Comparison of ENCODE assay signal across 21 mouse cellular contexts in genomic region chr2:163608008-163608407, GRCm38 (mm10). TPM values are rescaled to one million over a fixed set of nuclear protein-coding genes. Genes with fewer than 3 reads are reported as not detected.
DNase-seq lines count a peak whose midpoint lies in the region; ATAC-seq and TF ChIP-seq lines count a peak whose summit lies in the region.
"Had no signal": no experiment of that assay in that cellular context is flagged by ENCODE, and none has a peak within 500 bp of the region (broad histone marks: within the 10 kb centered on the region; RNA-seq: fewer than 3 reads in every experiment).

No protein-coding gene starts in this region.

- ATAC-seq in heart, embryonic 14.5 days (ENCODE audit: insufficient number of reproducible peaks, insufficient read depth, low FRiP score, low read depth): 0 out of 2 replicates have a peak, but pooled peaks have one; percentile 42
- ATAC-seq in hindbrain, embryonic 14.5 days (ENCODE audit: low FRiP score): no peak
- ATAC-seq: forebrain, embryonic 13.5 days; forebrain, postnatal 0 days had no signal

- DNase-seq in heart, adult 2 months: no peak
- DNase-seq in right cerebral cortex, adult 18-20 months: peak; percentile 30
- DNase-seq in right cerebral cortex, postnatal 4 days: no peak
- DNase-seq in ZHBTc4 (ENCODE audit: low read depth, low spot score): peak; percentile 39
- no peak for DNase-seq in layer of hippocampus, adult 11-12 months (ENCODE audit: low spot score)
- no peak for DNase-seq in hindbrain, embryonic 14.5 days (ENCODE audit: low spot score)
- DNase-seq: adrenal gland, adult 8-10 months; adrenal gland, postnatal 36 days; cerebellum, adult 2 months; cerebellum, postnatal 14 days; embryo, embryonic 11 days; forebrain, postnatal 0 days; gastrocnemius, postnatal 10 days; heart, postnatal 10 days; kidney, adult 11 months; kidney, adult 9 months had no signal

- no peaks in the 10 kb centered on the region for H3K9me3 ChIP-seq in heart, embryonic 14.5 days (ENCODE audit: control insufficient read depth, low read length)
- no peaks in the 10 kb centered on the region for H3K9me3 ChIP-seq in hindbrain, embryonic 14.5 days (ENCODE audit: control insufficient read depth, low read length)
- H3K9me3 ChIP-seq: embryonic facial prominence, embryonic 12.5 days; forebrain, embryonic 13.5 days; heart, embryonic 12.5 days; hindbrain, embryonic 13.5 days had no signal

- WGBS in heart, embryonic 14.5 days: 50% methylated on average over 7 of the region's 7 CpGs
- 80% methylated on average over 7 of the region's 7 CpGs for WGBS in heart, adult 2 months
- WGBS in hindbrain, embryonic 14.5 days: 90% methylated on average over 7 of the region's 7 CpGs

- no peak for TF ChIP-seq POLR2A in heart, adult 2 months (IDR thresholded peaks at IDR 0.05; ENCODE audit: insufficient read depth, low read depth, low read length)

- no peak for TF ChIP-seq CTCF in heart, adult 2 months (IDR thresholded peaks at IDR 0.05)

- H3K4me3 ChIP-seq in heart, embryonic 14.5 days (ENCODE audit: control insufficient read depth in 1 of 2, insufficient read depth in 1 of 2, low read depth in 1 of 2, low read length in 2 of 2): no peak overlapping the region
- no peak overlapping the region for H3K4me3 ChIP-seq in heart, adult 2 months
- no peak overlapping the region for H3K4me3 ChIP-seq in hindbrain, embryonic 14.5 days (replicated peaks; ENCODE audit: low read length)
- H3K4me3 ChIP-seq: embryonic facial prominence, embryonic 12.5 days; forebrain, embryonic 13.5 days; heart, embryonic 12.5 days; hindbrain, embryonic 13.5 days had no signal

- H3K4me1 ChIP-seq in heart, embryonic 14.5 days (ENCODE audit: control insufficient read depth in 2 of 2, insufficient read depth in 2 of 2, low read length in 2 of 2): peaks cover 6 to 8% of the 10 kb centered on the region in 2 experiments; a peak in 3 of 4 replicates
- no peaks in the 10 kb centered on the region for H3K4me1 ChIP-seq in heart, adult 2 months (ENCODE audit: control insufficient read depth, insufficient read depth, low read length)
- H3K4me1 ChIP-seq in hindbrain, embryonic 14.5 days (replicated peaks; ENCODE audit: control insufficient read depth, insufficient read depth, low read length): peaks cover 5% of the 10 kb centered on the region

- peaks cover 42% of the 10 kb centered on the region for H3K36me3 ChIP-seq in heart, embryonic 14.5 days (ENCODE audit: control insufficient read depth, insufficient read depth, low read length)
- H3K36me3 ChIP-seq in heart, adult 2 months (ENCODE audit: control insufficient read depth, insufficient read depth, low read length): no peaks in the 10 kb centered on the region
- H3K36me3 ChIP-seq in hindbrain, embryonic 14.5 days (replicated peaks; ENCODE audit: control insufficient read depth, insufficient read depth): peaks cover 49% of the 10 kb centered on the region

- no peak overlapping the region for H3K4me2 ChIP-seq in heart, embryonic 14.5 days (ENCODE audit: low read length)
- no peak overlapping the region for H3K4me2 ChIP-seq in hindbrain, embryonic 14.5 days (replicated peaks)
- H3K4me2 ChIP-seq: embryonic facial prominence, embryonic 12.5 days; forebrain, embryonic 13.5 days; heart, embryonic 12.5 days; hindbrain, embryonic 13.5 days had no signal

- no peak overlapping the region for H3K9ac ChIP-seq in heart, embryonic 14.5 days (ENCODE audit: low read length)
- no peak overlapping the region for H3K9ac ChIP-seq in heart, adult 2 months (ENCODE audit: low read depth, low read length)
- H3K9ac ChIP-seq in hindbrain, embryonic 14.5 days: no peak overlapping the region
- H3K9ac ChIP-seq: embryonic facial prominence, embryonic 12.5 days; forebrain, embryonic 13.5 days; forebrain, postnatal 0 days; heart, embryonic 12.5 days; hindbrain, embryonic 13.5 days had no signal

- H3K27me3 ChIP-seq in heart, embryonic 14.5 days (ENCODE audit: control insufficient read depth, insufficient read depth, low read length): no peaks in the 10 kb centered on the region
- no peaks in the 10 kb centered on the region for H3K27me3 ChIP-seq in heart, adult 2 months (ENCODE audit: control insufficient read depth, insufficient read depth, low read length)
- H3K27me3 ChIP-seq in hindbrain, embryonic 14.5 days (ENCODE audit: control insufficient read depth, insufficient read depth, low read length): no peaks in the 10 kb centered on the region
- H3K27me3 ChIP-seq: embryonic facial prominence, embryonic 12.5 days; forebrain, embryonic 13.5 days; heart, embryonic 12.5 days; hindbrain, embryonic 13.5 days had no signal

- no peaks in the 10 kb centered on the region for H3K79me2 ChIP-seq in heart, adult 2 months (replicated peaks; ENCODE audit: control insufficient read depth, insufficient read depth, low read length)

- no peak overlapping the region for H3K27ac ChIP-seq in heart, embryonic 14.5 days (replicated peaks in 1 of 2; ENCODE audit: control insufficient read depth in 1 of 2, insufficient read depth in 1 of 2, low read depth in 2 of 2, low read length in 2 of 2)
- H3K27ac ChIP-seq in heart, adult 2 months: no peak overlapping the region
- H3K27ac ChIP-seq in hindbrain, embryonic 14.5 days: no peak overlapping the region
- H3K27ac ChIP-seq: embryonic facial prominence, embryonic 12.5 days; forebrain, embryonic 13.5 days; hindbrain, embryonic 13.5 days had no signal

- no peak for TF ChIP-seq EP300 in heart, adult 2 months (IDR thresholded peaks at IDR 0.05; ENCODE audit: insufficient read depth, low read depth, low read length)

- intact Hi-C loops in heart, adult 2 months (cut with DNase I): loop anchor here (10.0 kb wide), 1 partner anchor 177 kb away; no protein-coding TSS in a partner anchor

RNA-seq across cellular contexts. Expression of gene Ttpal, which starts 5.9 kb away (rescaled TPM):
- polyA plus RNA-seq in heart, embryonic 14.5 days (2014; fragmentation: Nextera tagmentation; extraction: Ambion mirVana): 23.7 and 24.2 TPM in 2 replicates
- total RNA-seq in heart, adult 2 months (2021): 10 to 100 TPM; 11.0 to 13.6 TPM
- 10.2 and 11.0 TPM in 2 replicates for polyA plus RNA-seq in heart, adult 2 months (2012; rRNA removed)
- 51.6 and 53.5 TPM in 2 replicates for polyA plus RNA-seq in hindbrain, embryonic 14.5 days (2014; fragmentation: Nextera tagmentation; extraction: Ambion mirVana)

RNA-seq across cellular contexts. Expression of gene Serinc3, which starts 36.9 kb away (rescaled TPM):
- 76.5 and 79.0 TPM in 2 replicates for polyA plus RNA-seq in heart, embryonic 14.5 days (2014; fragmentation: Nextera tagmentation; extraction: Ambion mirVana)
- 100 to 1,000 TPM; 294 to 351 TPM for total RNA-seq in heart, adult 2 months (2021)
- 264 and 414 TPM in 2 replicates for polyA plus RNA-seq in heart, adult 2 months (2012; rRNA removed)
- polyA plus RNA-seq in hindbrain, embryonic 14.5 days (2014; fragmentation: Nextera tagmentation; extraction: Ambion mirVana): 42.1 and 45.1 TPM in 2 replicates

RNA-seq across cellular contexts. Expression of gene Pkig, which starts 50.2 kb away (rescaled TPM):
- polyA plus RNA-seq in heart, embryonic 14.5 days (2014; fragmentation: Nextera tagmentation; extraction: Ambion mirVana): 324 and 359 TPM in 2 replicates
- total RNA-seq in heart, adult 2 months (2021): 100 to 1,000 TPM; 214 to 237 TPM
- 344 and 361 TPM in 2 replicates for polyA plus RNA-seq in heart, adult 2 months (2012; rRNA removed)
- polyA plus RNA-seq in hindbrain, embryonic 14.5 days (2014; fragmentation: Nextera tagmentation; extraction: Ambion mirVana): 107 and 117 TPM in 2 replicates

Comparison
In these comparisons a context has a peak if more than half of its experiments do, and no peak if none do; other contexts are left out.
1. DNase-seq: peak in right cerebral cortex, adult 18-20 months (single experiment) and ZHBTc4 (single experiment); none in heart, adult 2 months (0 of 2), right cerebral cortex, postnatal 4 days (single experiment), layer of hippocampus, adult 11-12 months (single experiment) and hindbrain, embryonic 14.5 days (single experiment).